Mouse (Mus musculus) G1E-ER4 (cell line): ENCODE data around the gene Abr. TPM values are rescaled to one million over a fixed set of nuclear protein-coding genes. Genes with fewer than 3 reads are reported as not detected.

Experiments
- GATA1 ChIP-seq: IDR thresholded peaks from one replicate; pipeline ENCODE4 v1.8.0; 2012; ENCODE audit warnings: low read length, inconsistent platforms
- polyA plus RNA-seq: library from polyadenylated mRNA; stranded (reverse); fragments of >175 nt; gene quantifications from 2 replicates; pipeline ENCODE4 v1.2.3, GENCODE M21; 2012

Gene Abr
- polyA plus RNA-seq, 1 experiment: 0.01 TPM

GRCm38 (mm10) chr11:76445459-76445858 lies 176.7 kb downstream of the Abr start:
- TF ChIP-seq GATA1: no peak

GRCm38 (mm10) chr11:76439666-76440065 lies 182.4 kb downstream of the Abr start:
- no peak for TF ChIP-seq GATA1

- TF ChIP-seq GATA1: no peak
Observed at GRCm38 (mm10) chr11:76436864-76437437, 185.2 kb downstream of the Abr start.

GRCm38 (mm10) chr11:76436009-76436408 lies 186.1 kb downstream of the Abr start:
- TF ChIP-seq GATA1: no peak

- no peak for TF ChIP-seq GATA1
Observed at GRCm38 (mm10) chr11:76429966-76430631, 192.0 kb downstream of the Abr start.

- no peak for TF ChIP-seq GATA1
Observed at GRCm38 (mm10) chr11:76429556-76429955, 192.6 kb downstream of the Abr start.

- TF ChIP-seq GATA1: no peak
Observed at GRCm38 (mm10) chr11:76429046-76429445, 193.1 kb downstream of the Abr start.

- no peak for TF ChIP-seq GATA1
Observed at GRCm38 (mm10) chr11:76427781-76428180, 194.3 kb downstream of the Abr start.

- TF ChIP-seq GATA1: no peak
Observed at GRCm38 (mm10) chr11:76425749-76426148, 196.4 kb downstream of the Abr start.

GRCm38 (mm10) chr11:76420896-76421295 lies 201.2 kb downstream of the Abr start:
- no peak for TF ChIP-seq GATA1

GRCm38 (mm10) chr11:76419179-76419578 lies 202.9 kb downstream of the Abr start:
- no peak for TF ChIP-seq GATA1

GRCm38 (mm10) chr11:76418423-76418822 lies 203.7 kb downstream of the Abr start:
- no peak for TF ChIP-seq GATA1

GRCm38 (mm10) chr11:76415985-76416384 lies 206.1 kb downstream of the Abr start:
- no peak for TF ChIP-seq GATA1

GRCm38 (mm10) chr11:76415001-76415400 lies 207.1 kb downstream of the Abr start:
- no peak for TF ChIP-seq GATA1

- TF ChIP-seq GATA1: no peak
Observed at GRCm38 (mm10) chr11:76413202-76413601, 208.9 kb downstream of the Abr start.

GRCm38 (mm10) chr11:76410826-76411225 lies 211.3 kb downstream of the Abr start:
- no peak for TF ChIP-seq GATA1
